Mouse (Mus musculus) left cerebral cortex, postnatal 10 days (tissue): Measurements from ENCODE around the gene Gm42669. TPM values are rescaled to one million over a fixed set of nuclear protein-coding genes. Genes with fewer than 3 reads are reported as not detected.
A peak's percentile ranks its signal among the peaks of the same experiment; 100 is the strongest.

ENCODE experiments used
- DNase-seq, 2 experiments: peaks; one replicate each; pipeline ENCODE4 v3.0.0; 2021 to 2022; ENCODE audit warnings: low spot score in 2 of 2, mixed read lengths in 1 of 2; ENCODE audit errors: extremely low spot score in 1 of 2
- intact Hi-C: fragments of 180-260 bp; cut with DNase I; formaldehyde crosslinking; loops from one replicate; pipeline ENCODE4 v1.15.1; 2025
- total RNA-seq, 2 experiments: library from RNA; stranded (reverse); gene quantifications; 2 replicates each; pipeline ENCODE4 v1.2.3; 2021

Gm42669 gene
- total RNA-seq, 2 experiments from 2014 or later, result 0.19 to 0.20 TPM

GRCm38 (mm10) chr5:107515453-107515852 is 8.0 kb downstream of the Gm42669 start:
- intact Hi-C loops, result no loop called here
- DNase-seq, result no peak

- intact Hi-C loops, result no loop called here
- DNase-seq, result no peak
Measured at GRCm38 (mm10) chr5:107516087-107516486, 8.7 kb downstream of the Gm42669 start.

- no peak for DNase-seq
- intact Hi-C loops, result no loop called here
Measured at GRCm38 (mm10) chr5:107518602-107519001, 11.2 kb downstream of the Gm42669 start.

GRCm38 (mm10) chr5:107521386-107521785 is 14.0 kb downstream of the Gm42669 start:
- intact Hi-C loops, result no loop called here
- DNase-seq, result no peak

GRCm38 (mm10) chr5:107521897-107522296 is 14.5 kb downstream of the Gm42669 start:
- peak; percentile 52 for DNase-seq
- intact Hi-C loops, result no loop called here

GRCm38 (mm10) chr5:107524281-107524680 is 16.9 kb downstream of the Gm42669 start:
- intact Hi-C loops, result no loop called here
- DNase-seq, result no peak

GRCm38 (mm10) chr5:107528856-107529255 is 21.4 kb downstream of the Gm42669 start:
- no peak for DNase-seq
- intact Hi-C loops, result no loop called here

- intact Hi-C loops, result no loop called here
- DNase-seq, result no peak
Measured at GRCm38 (mm10) chr5:107533590-107533989, 26.2 kb downstream of the Gm42669 start.

- intact Hi-C loops, result no loop called here
- DNase-seq, result no peak
Measured at GRCm38 (mm10) chr5:107534581-107534980, 27.2 kb downstream of the Gm42669 start, which contains the start of gene 1700028K03Rik. 1700028K03Rik (plus strand) TSS chr5:107534709.

- DNase-seq, result no peak
- intact Hi-C loops, result no loop called here
Measured at GRCm38 (mm10) chr5:107541696-107542095, 34.3 kb downstream of the Gm42669 start.

- DNase-seq, result no peak
- intact Hi-C loops, result loop anchor here (2.0 kb wide), 1 partner anchor 33 kb away; no protein-coding TSS in a partner anchor
Measured at GRCm38 (mm10) chr5:107545927-107546326, 38.5 kb downstream of the Gm42669 start.

GRCm38 (mm10) chr5:107547955-107548354 is 40.5 kb downstream of the Gm42669 start:
- no peak for DNase-seq
- intact Hi-C loops, result loop anchor here (2.0 kb wide), 1 partner anchor 35 kb away; no protein-coding TSS in a partner anchor

GRCm38 (mm10) chr5:107548444-107548843 is 41.0 kb downstream of the Gm42669 start:
- DNase-seq, result no peak
- intact Hi-C loops, result no loop called here

GRCm38 (mm10) chr5:107554336-107554735 is 46.9 kb downstream of the Gm42669 start:
- intact Hi-C loops, result no loop called here
- DNase-seq, result no peak

GRCm38 (mm10) chr5:107556969-107557368 is 49.5 kb downstream of the Gm42669 start:
- no peak for DNase-seq
- intact Hi-C loops, result no loop called here

- peak in 1 of 2 experiments; percentile 3 for DNase-seq
- intact Hi-C loops, result no loop called here
Measured at GRCm38 (mm10) chr5:107569148-107569547, 61.7 kb downstream of the Gm42669 start.

- intact Hi-C loops, result no loop called here
Measured at GRCm38 (mm10) chr5:107597301-107598077, 90.1 kb downstream of the Gm42669 start, which contains the start of the genes Rpap2 and Glmn. Rpap2 (plus strand) TSS chr5:107597373. Glmn (minus strand) TSS chr5:107597888.

GRCm38 (mm10) chr5:107598380-107598779 is 91.0 kb downstream of the Gm42669 start:
- DNase-seq, result no peak
- intact Hi-C loops, result no loop called here

More at GRCm38 (mm10) chr5:107597301-107598077, 90.1 kb downstream of the Gm42669 start, which contains the start of the genes Rpap2 and Glmn:
- DNase-seq, result peak; percentile 73 to 89

GRCm38 (mm10) chr5:107611224-107611623 is 103.8 kb downstream of the Gm42669 start:
- intact Hi-C loops, result loop anchor here (5.0 to 10.0 kb wide), 2 partner anchors 174 to 291 kb away; partner anchors contain the start of gene Rpl5

GRCm38 (mm10) chr5:107617986-107618385 is 110.6 kb downstream of the Gm42669 start:
- intact Hi-C loops, result loop anchor here (10.0 kb wide), 1 partner anchor 167 kb away; no protein-coding TSS in a partner anchor

More at GRCm38 (mm10) chr5:107611224-107611623, 103.8 kb downstream of the Gm42669 start:
- peak; percentile 40 to 65 for DNase-seq

More at GRCm38 (mm10) chr5:107617986-107618385, 110.6 kb downstream of the Gm42669 start:
- no peak for DNase-seq
